In genomic region chr3:144668949-144669348, GRCm38 (mm10) we compare ENCODE assay signal across 16 mouse cellular contexts. TPM values are rescaled to one million over a fixed set of nuclear protein-coding genes. Genes with fewer than 3 reads are reported as not detected.
DNase-seq lines count a peak whose midpoint lies in the region; ATAC-seq and TF ChIP-seq lines count a peak whose summit lies in the region.
"Had no signal": no experiment of that assay in that cellular context is flagged by ENCODE, and none has a peak within 500 bp of the region (broad histone marks: within the 10 kb centered on the region; RNA-seq: fewer than 3 reads in every experiment).

No protein-coding gene starts in this region.

- no peaks in the 10 kb centered on the region for H3K79me2 ChIP-seq in myocyte (ENCODE audit: control insufficient read depth, insufficient read depth)

- H3K27me3 ChIP-seq in midbrain, embryonic 15.5 days (replicated peaks): no peaks in the 10 kb centered on the region
- H3K27me3 ChIP-seq in midbrain, embryonic 11.5 days (ENCODE audit: control insufficient read depth, insufficient read depth, low read length): no peaks in the 10 kb centered on the region
- no peaks in the 10 kb centered on the region for H3K27me3 ChIP-seq in myocyte (ENCODE audit: control insufficient read depth, insufficient read depth, insufficient read length)
- H3K27me3 ChIP-seq: limb, embryonic 15.5 days had no signal

- ATAC-seq in midbrain, embryonic 15.5 days (replicated peaks): peak; percentile 51; the same call in 1 of the 2 replicates
- ATAC-seq in midbrain, embryonic 11.5 days (ENCODE audit: low FRiP score): no peak

- 52% methylated on average over 2 of the region's 2 CpGs for WGBS in midbrain, embryonic 15.5 days
- WGBS in midbrain, embryonic 11.5 days: 57% methylated on average over 2 of the region's 2 CpGs

- intact Hi-C loops in gastrocnemius, adult 2 months (cut with DNase I): no loop called here

- no peaks in the 10 kb centered on the region for H3K9me3 ChIP-seq in midbrain, embryonic 15.5 days
- H3K9me3 ChIP-seq in midbrain, embryonic 11.5 days (ENCODE audit: control insufficient read depth, low read length): no peaks in the 10 kb centered on the region
- H3K9me3 ChIP-seq: embryonic facial prominence, embryonic 10.5 days; limb, embryonic 15.5 days had no signal

- no peaks in the 10 kb centered on the region for H3K4me1 ChIP-seq in midbrain, embryonic 15.5 days
- H3K4me1 ChIP-seq in midbrain, embryonic 11.5 days (ENCODE audit: control insufficient read depth, insufficient read depth, low read length): no peaks in the 10 kb centered on the region; the same call in 1 of the 2 replicates
- H3K4me1 ChIP-seq: limb, embryonic 15.5 days had no signal

- TF ChIP-seq CTCF in gastrocnemius, adult 2 months (IDR thresholded peaks at IDR 0.05): no peak
- no peak for TF ChIP-seq CTCF in brain, embryonic 14.5 days (IDR thresholded peaks at IDR 0.05; ENCODE audit: borderline replicate concordance, extremely low read depth, insufficient read depth, insufficient read length)

- H3K9ac ChIP-seq in midbrain, embryonic 15.5 days: no peak overlapping the region
- no peak overlapping the region for H3K9ac ChIP-seq in midbrain, embryonic 11.5 days (ENCODE audit: low read length)
- H3K9ac ChIP-seq: limb, embryonic 15.5 days had no signal

- no peak for TF ChIP-seq POLR2A in brain, embryonic 14.5 days (IDR thresholded peaks at IDR 0.05; ENCODE audit: borderline replicate concordance, extremely low read depth, insufficient read depth, insufficient read length, poor library complexity, severe bottlenecking)
- TF ChIP-seq POLR2A in myocyte (IDR thresholded peaks at IDR 0.05; ENCODE audit: insufficient read length, low read depth): no peak

- H3K27ac ChIP-seq in gastrocnemius, adult 2 months: 0 out of 2 replicates have a peak overlapping the region, but pooled peaks have one; percentile 16
- no peak overlapping the region for H3K27ac ChIP-seq in midbrain, embryonic 15.5 days
- H3K27ac ChIP-seq in midbrain, embryonic 11.5 days (ENCODE audit: low read depth, low read length): no peak overlapping the region
- H3K27ac ChIP-seq: embryonic facial prominence, embryonic 10.5 days; left cerebral cortex, adult 2 months; limb, embryonic 15.5 days had no signal

- H3K4me3 ChIP-seq in gastrocnemius, adult 2 months: no peak overlapping the region
- no peak overlapping the region for H3K4me3 ChIP-seq in midbrain, embryonic 15.5 days
- no peak overlapping the region for H3K4me3 ChIP-seq in midbrain, embryonic 11.5 days (ENCODE audit: low read depth, low read length)
- no peak overlapping the region for H3K4me3 ChIP-seq in myocyte
- H3K4me3 ChIP-seq: embryonic facial prominence, embryonic 10.5 days; left cerebral cortex, adult 2 months; limb, embryonic 15.5 days had no signal

- no peaks in the 10 kb centered on the region for H3K36me3 ChIP-seq in midbrain, embryonic 15.5 days (replicated peaks)
- no peaks in the 10 kb centered on the region for H3K36me3 ChIP-seq in midbrain, embryonic 11.5 days (ENCODE audit: control insufficient read depth, insufficient read depth, low read length)
- H3K36me3 ChIP-seq in myocyte (ENCODE audit: control insufficient read depth, insufficient read depth): no peaks in the 10 kb centered on the region
- H3K36me3 ChIP-seq: embryonic facial prominence, embryonic 10.5 days; limb, embryonic 15.5 days had no signal

- DNase-seq in gastrocnemius, adult 2 months: no peak
- no peak for DNase-seq in gastrocnemius, adult 8-10 months (ENCODE audit: low spot score in 2 of 2)
- no peak for DNase-seq in midbrain, embryonic 11.5 days (ENCODE audit: low spot score, missing footprints)
- peak; percentile 36 for DNase-seq in brain, embryonic 14.5 days (ENCODE audit: low read depth)
- no peak for DNase-seq in retina, postnatal 1 day
- no peak for DNase-seq in adrenal gland, adult (ENCODE audit: inconsistent age in 2 of 2, low spot score in 1 of 2)
- DNase-seq: cerebellum, adult 9-10 months; gastrocnemius, postnatal 14 days; kidney, adult 11 months; kidney, postnatal 36 days; lung, postnatal 36 days had no signal

- no peak overlapping the region for H3ac ChIP-seq in myocyte (ENCODE audit: control insufficient read depth, insufficient read length)

- H3K4me2 ChIP-seq in midbrain, embryonic 15.5 days: no peak overlapping the region
- H3K4me2 ChIP-seq in midbrain, embryonic 11.5 days: no peak overlapping the region
- H3K4me2 ChIP-seq in myocyte (ENCODE audit: low read depth): peak overlapping the region; percentile 59
- H3K4me2 ChIP-seq: limb, embryonic 15.5 days had no signal

TF ChIP-seq in myocyte, 11 proteins besides CTCF, POLR2A, EP300 and RAD21:
- TF ChIP-seq REST (IDR thresholded peaks at IDR 0.05; ENCODE audit: insufficient read depth, insufficient read length): no peak
- TF ChIP-seq USF1 (IDR thresholded peaks at IDR 0.05; ENCODE audit: low read depth): peak; percentile 63
- TF ChIP-seq TCF3 (IDR thresholded peaks at IDR 0.05; ENCODE audit: insufficient read length, low read depth): no peak
- no peak for TF ChIP-seq E2F4 (IDR thresholded peaks at IDR 0.05; ENCODE audit: insufficient read depth)
- TF ChIP-seq POLR2AphosphoS2 (IDR thresholded peaks at IDR 0.05; ENCODE audit: insufficient read length, low read depth): no peak
- no peak for TF ChIP-seq MYOD1 (IDR thresholded peaks at IDR 0.05; ENCODE audit: control insufficient read depth in 1 of 3, insufficient read length in 2 of 3, low read depth in 2 of 3)
- TF ChIP-seq TCF12 (IDR thresholded peaks at IDR 0.05; ENCODE audit: insufficient read depth, poor library complexity, severe bottlenecking): no peak

RNA-seq across cellular contexts. Expression of gene Sh3glb1, which starts 51.2 kb away (rescaled TPM):
- 100 to 1,000 TPM; 328 to 379 TPM for total RNA-seq in gastrocnemius, adult 2 months (2021)
- total RNA-seq in gastrocnemius, adult 8-10 months (2022): 100 to 1,000 TPM; 304 to 397 (median 329) TPM
- polyA plus RNA-seq in midbrain, embryonic 15.5 days (2015; fragmentation: Nextera tagmentation; extraction: Ambion mirVana): 96.5 and 108 TPM in 2 replicates
- polyA plus RNA-seq in midbrain, embryonic 11.5 days (2014; fragmentation: Nextera tagmentation; extraction: Ambion mirVana): 91.4 and 92.2 TPM in 2 replicates
- polyA plus RNA-seq in brain, embryonic 14.5 days (2012; rRNA removed): 22.3 and 49.9 TPM in 2 replicates
- polyA plus RNA-seq in myocyte (2012; fragmentation: generic; extraction: Trizol): 288 TPM
